Mouse (Mus musculus) intestine, embryonic 15.5 days (tissue): ENCODE data around the gene Galntl5. TPM values are rescaled to one million over a fixed set of nuclear protein-coding genes. Genes with fewer than 3 reads are reported as not detected.
"Not testable (repeated sequence)": the region's sequence is repeated elsewhere in the genome, so short reads cannot be mapped to it uniquely, and the experiment has no call there.

Experiments
- ATAC-seq: fragments of 200-750 bp; cut with Nextera tagmentation; 2 replicates; pipeline ENCODE4 v1.8.0; 2017; ENCODE audit warnings: moderate TSS enrichment, moderate library complexity
- H3K27ac ChIP-seq: fragments of 300-500 bp; sonication (generic); 2 replicates; pipeline ENCODE4 v1.5.1; 2015; ENCODE audit warnings: mild to moderate bottlenecking, inconsistent platforms
- H3K27me3 ChIP-seq: fragments of 300-500 bp; sonication (generic); replicated peaks from 2 replicates; pipeline ENCODE4 v1.6.1; 2015; ENCODE audit warnings: inconsistent platforms
- H3K36me3 ChIP-seq: fragments of 300-500 bp; sonication (generic); 2 replicates; pipeline ENCODE4 v1.6.1; 2015; ENCODE audit warnings: inconsistent platforms
- H3K4me1 ChIP-seq: fragments of 300-500 bp; sonication (generic); replicated peaks from 2 replicates; pipeline ENCODE4 v1.6.1; 2015; ENCODE audit warnings: inconsistent platforms
- H3K4me2 ChIP-seq: fragments of 300-500 bp; sonication (generic); replicated peaks from 2 replicates; pipeline ENCODE4 v1.6.1; 2015; ENCODE audit warnings: mild to moderate bottlenecking, inconsistent platforms
- H3K4me3 ChIP-seq: fragments of 300-500 bp; sonication (generic); replicated peaks from 2 replicates; pipeline ENCODE4 v1.5.1; 2015; ENCODE audit warnings: inconsistent platforms
- H3K9ac ChIP-seq: fragments of 300-500 bp; sonication (generic); 2 replicates; pipeline ENCODE4 v1.6.1; 2015; ENCODE audit warnings: inconsistent platforms
- H3K9me3 ChIP-seq: fragments of 300-500 bp; sonication (generic); 2 replicates; pipeline ENCODE4 v1.6.1; 2016; ENCODE audit warnings: inconsistent platforms
- WGBS: fragments of 180-500 bp; shearing (Covaris S2); methylation state at CpG from one replicate; pipeline ENCODE4 v1.1.7; 2015; 5-methylcytosine and 5-hydroxymethylcytosine counted together
- polyA plus RNA-seq: library from polyadenylated mRNA; unstranded; fragments of >200 nt; fragmentation: Nextera tagmentation; extraction: Ambion mirVana; gene quantifications from 2 replicates; pipeline ENCODE4 v1.2.1, GENCODE M21; 2015

The Galntl5 gene
- polyA plus RNA-seq, 1 experiment from 2014 or later, result not detected

DNA sequence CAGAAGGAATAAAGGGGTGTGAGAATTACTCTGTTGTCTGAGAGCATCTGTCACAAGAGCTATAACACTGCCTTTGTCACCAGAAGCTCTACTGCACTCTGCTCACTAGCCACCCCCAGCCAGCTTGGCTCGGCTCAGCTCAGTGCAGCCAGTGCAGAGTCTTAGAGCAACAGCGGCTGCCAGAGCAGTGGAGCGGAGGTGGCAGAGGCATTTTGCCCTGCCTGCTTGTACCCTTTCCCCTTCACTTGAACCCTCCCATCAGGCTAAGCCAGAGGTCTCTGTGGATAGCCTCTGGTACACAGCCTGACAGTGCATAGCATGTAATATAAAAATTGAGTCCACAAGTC, 15.5 kb upstream of the Galntl5 start:
- Histone ChIP-seq H3K9ac (no peak overlapping the region), H3K4me2 (no peak overlapping the region), H3K4me3 (no peak overlapping the region), H3K27me3 (no peaks in the 10 kb centered on the region), H3K4me1 (no peaks in the 10 kb centered on the region), H3K36me3 (no peaks in the 10 kb centered on the region), H3K9me3 (no peaks in the 10 kb centered on the region), H3K27ac (no peak overlapping the region)
- no peak for ATAC-seq
- WGBS, result 77% methylated on average over 3 of the region's 3 CpGs

DNA sequence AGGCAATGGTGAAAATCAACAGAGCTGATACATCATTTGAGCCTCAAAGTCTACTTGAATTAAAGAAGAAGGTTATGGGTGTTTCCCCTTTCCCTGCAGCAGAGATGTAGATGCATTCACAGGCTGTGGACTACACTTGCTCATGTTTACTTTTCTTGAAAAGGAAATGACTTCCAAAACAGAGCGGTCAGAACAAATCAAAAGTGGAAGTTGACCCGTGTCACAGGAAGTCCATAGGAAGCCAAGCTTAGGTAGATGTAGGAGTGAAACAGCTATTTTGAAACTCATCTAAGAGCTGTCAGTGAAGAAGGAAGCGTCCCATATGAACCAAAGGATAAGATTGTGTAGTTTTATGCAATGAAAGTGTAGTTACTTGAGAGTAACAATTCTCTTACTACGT, 14.6 kb upstream of the Galntl5 start:
- H3K4me1 ChIP-seq, result no peaks in the 10 kb centered on the region
- no peak overlapping the region for H3K9ac ChIP-seq
- H3K27me3 ChIP-seq, result no peaks in the 10 kb centered on the region
- no peak overlapping the region for H3K27ac ChIP-seq
- no peak for ATAC-seq
- 70% methylated on average over 4 of the region's 4 CpGs for WGBS
- no peak overlapping the region for H3K4me2 ChIP-seq
- H3K36me3 ChIP-seq, result no peaks in the 10 kb centered on the region
- H3K4me3 ChIP-seq, result no peak overlapping the region
- no peaks in the 10 kb centered on the region for H3K9me3 ChIP-seq

DNA sequence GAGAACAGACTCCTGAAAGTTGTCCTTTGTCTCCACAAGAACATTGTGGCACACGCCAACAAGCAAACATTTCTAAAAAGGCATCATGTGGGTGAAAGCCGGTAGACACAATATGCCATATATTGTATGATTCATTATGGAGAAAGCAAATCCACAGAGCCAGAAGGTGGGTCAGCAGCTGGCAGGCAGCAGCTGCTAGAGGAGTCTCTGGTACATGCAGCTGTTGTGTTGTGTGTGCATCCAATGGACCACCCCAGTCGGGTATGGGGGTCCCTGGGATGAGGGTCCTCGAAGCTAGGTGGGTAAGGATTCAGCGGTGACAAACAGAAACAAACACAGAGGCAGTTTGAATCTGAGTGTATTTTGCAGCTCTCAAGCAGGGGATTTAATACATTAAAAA, 3.3 kb upstream of the Galntl5 start:
- not testable (repeated sequence) for H3K9ac ChIP-seq, H3K27me3 ChIP-seq, H3K9me3 ChIP-seq, H3K4me3 ChIP-seq, H3K4me2 ChIP-seq, H3K27ac ChIP-seq, H3K36me3 ChIP-seq, H3K4me1 ChIP-seq, ATAC-seq
- WGBS, result 87% methylated on average over 5 of the region's 5 CpGs

DNA sequence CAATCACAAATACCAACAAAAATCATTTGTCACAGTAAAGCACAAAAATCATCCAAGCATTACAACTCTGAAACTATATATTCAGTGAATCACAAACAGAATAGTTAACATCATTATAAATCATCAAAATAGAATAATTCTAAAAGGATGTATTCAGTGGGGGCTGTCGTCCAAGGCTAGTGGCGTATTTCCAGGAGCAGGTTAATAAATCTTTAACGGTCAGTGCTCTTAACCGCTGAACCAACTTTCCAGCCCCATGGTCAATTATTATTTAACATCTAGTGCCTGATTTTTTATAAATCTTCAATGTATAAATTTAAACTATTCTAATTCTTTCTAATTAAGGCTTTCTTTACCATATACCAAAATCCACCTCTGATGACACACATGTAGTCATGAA, 2.7 kb upstream of the Galntl5 start:
- not testable (repeated sequence) for ATAC-seq
- 83% methylated on average over 4 of the region's 4 CpGs for WGBS

DNA sequence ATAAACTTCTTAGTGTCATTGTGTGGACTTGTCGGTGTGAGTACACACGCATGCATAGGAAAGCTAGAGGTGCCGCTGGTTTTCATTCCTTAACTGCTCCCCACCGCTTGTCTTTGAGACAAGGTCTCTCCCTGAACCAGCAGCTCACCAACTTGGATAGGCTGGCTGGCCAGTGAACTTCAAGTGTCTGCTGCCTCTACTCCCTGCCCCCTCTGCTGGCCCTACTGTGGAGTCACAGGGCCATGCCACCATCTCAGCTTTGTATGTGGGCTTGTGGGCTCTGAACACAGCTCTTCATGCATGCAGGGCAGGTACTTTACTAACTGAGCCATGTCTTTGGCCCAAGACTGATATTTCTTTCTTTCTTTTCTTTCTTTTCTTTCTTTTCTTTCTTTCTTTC, 2.0 kb upstream of the Galntl5 start:
- Histone ChIP-seq H3K27ac (no peak overlapping the region), H3K27me3 (no peaks in the 10 kb centered on the region), H3K36me3 (no peaks in the 10 kb centered on the region), H3K9ac (no peak overlapping the region), H3K4me1 (no peaks in the 10 kb centered on the region), H3K9me3 (no peaks in the 10 kb centered on the region), H3K4me3 (no peak overlapping the region), H3K4me2 (no peak overlapping the region)
- ATAC-seq, result no peak
- WGBS, result 88% methylated on average over 4 of the region's 4 CpGs

More for the DNA sequence above, 2.7 kb upstream of the Galntl5 start:
- H3K4me2 ChIP-seq, H3K36me3 ChIP-seq, H3K9me3 ChIP-seq, H3K9ac ChIP-seq, H3K27ac ChIP-seq, H3K4me1 ChIP-seq, H3K27me3 ChIP-seq, H3K4me3 ChIP-seq: not testable (repeated sequence)

DNA sequence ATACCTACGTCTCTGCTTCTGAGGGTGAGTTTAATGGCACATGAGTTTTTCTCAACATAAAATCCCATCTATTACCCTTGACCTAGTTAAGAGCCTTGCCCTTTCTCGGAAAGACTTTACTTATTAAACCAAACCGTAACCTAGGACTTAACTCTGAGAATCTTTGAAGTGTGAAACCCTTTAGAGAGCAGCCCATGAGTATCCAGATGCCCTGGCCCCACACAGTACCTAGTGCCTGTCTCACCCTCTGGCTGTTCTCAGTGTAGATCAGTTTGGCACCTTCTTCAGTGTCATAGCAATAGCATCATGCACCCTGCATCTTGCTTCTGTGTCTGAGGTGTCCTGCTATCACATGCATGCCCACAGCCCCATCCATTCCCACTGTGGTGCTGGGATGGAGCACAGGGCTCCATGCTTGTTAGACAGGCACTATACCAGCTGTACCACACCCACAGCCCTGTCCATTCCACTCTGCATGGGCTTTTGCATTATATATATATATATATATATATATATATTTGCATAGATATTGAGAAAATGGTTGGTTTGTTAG, 1.2 kb upstream of the Galntl5 start:
- H3K4me1 ChIP-seq, result no peaks in the 10 kb centered on the region
- H3K9ac ChIP-seq, result no peak overlapping the region
- no peak for ATAC-seq
- H3K27ac ChIP-seq, result no peak overlapping the region
- no peaks in the 10 kb centered on the region for H3K27me3 ChIP-seq
- no peaks in the 10 kb centered on the region for H3K36me3 ChIP-seq
- H3K4me3 ChIP-seq, result no peak overlapping the region
- H3K4me2 ChIP-seq, result no peak overlapping the region
- no peaks in the 10 kb centered on the region for H3K9me3 ChIP-seq
- 87% methylated on average over 3 of the region's 3 CpGs for WGBS

DNA sequence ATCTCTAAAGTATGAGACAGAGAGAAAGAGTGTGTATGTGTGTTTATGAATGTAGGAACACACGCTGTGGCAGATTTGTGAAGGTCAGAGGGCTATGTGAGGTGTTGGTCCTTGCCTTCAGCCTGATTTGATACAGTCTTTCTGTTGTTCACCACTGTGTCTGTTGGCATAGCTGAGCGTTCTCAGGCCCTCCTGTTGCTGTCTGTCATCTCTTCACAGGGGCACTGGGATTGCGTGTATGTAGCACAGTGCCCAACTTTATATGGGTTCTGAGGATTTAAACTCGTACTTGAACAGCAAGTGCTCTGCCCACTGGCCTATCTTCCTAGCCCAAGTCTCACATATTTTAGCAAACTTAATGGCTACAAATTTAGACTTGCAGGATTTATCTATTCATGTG, 2.3 kb downstream of the Galntl5 start:
- 87% methylated on average over 4 of the region's 4 CpGs for WGBS
- no peaks in the 10 kb centered on the region for H3K4me1 ChIP-seq
- no peak overlapping the region for H3K4me2 ChIP-seq
- no peaks in the 10 kb centered on the region for H3K9me3 ChIP-seq
- no peak overlapping the region for H3K9ac ChIP-seq
- H3K4me3 ChIP-seq, result no peak overlapping the region
- H3K36me3 ChIP-seq, result no peaks in the 10 kb centered on the region
- ATAC-seq, result no peak
- no peaks in the 10 kb centered on the region for H3K27me3 ChIP-seq
- no peak overlapping the region for H3K27ac ChIP-seq

DNA sequence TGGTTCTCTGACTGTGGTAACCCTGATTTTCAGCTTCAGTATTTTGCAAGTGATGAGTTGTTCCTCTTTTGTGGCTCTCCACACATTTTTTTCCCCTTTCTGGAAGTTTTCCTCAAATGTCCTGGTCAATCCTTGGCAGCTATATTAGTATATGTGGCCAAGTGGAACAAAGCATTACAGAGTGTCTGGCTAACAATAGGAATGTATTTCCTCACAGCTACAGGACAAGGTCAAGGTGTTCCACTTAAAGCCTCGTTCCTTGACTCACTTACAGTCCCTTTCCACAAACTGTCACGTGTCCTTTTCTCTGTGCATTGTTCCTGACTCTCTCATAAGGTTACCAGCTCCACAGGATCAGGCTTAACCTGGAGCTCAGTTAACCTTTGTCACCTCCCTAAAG, 3.3 kb downstream of the Galntl5 start:
- ATAC-seq, result no peak
- WGBS, result 42% methylated on average over 2 of the region's 2 CpGs
- Histone ChIP-seq H3K9me3 (no peaks in the 10 kb centered on the region), H3K9ac (no peak overlapping the region), H3K27ac (no peak overlapping the region), H3K27me3 (no peaks in the 10 kb centered on the region), H3K4me2 (no peak overlapping the region), H3K36me3 (no peaks in the 10 kb centered on the region), H3K4me1 (no peaks in the 10 kb centered on the region), H3K4me3 (no peak overlapping the region)

DNA sequence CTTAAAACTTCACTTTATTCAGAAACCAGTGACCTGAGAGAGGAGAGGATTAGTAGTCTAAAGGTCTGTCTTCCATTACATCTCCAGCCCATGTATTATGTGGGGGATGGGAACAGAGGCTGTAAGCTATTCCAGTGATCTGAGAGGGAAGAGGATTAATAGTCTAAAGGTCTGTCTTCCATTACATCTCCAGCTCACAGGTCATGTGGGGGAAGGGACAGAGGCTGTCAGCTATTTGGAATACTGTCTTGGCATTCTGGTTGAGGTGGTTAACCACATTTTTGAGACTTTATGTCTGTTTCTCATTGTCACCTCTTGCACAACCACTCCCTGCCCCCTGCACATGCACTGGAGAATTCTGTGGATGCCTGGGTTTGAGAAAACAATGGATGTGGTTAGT, 6.5 kb downstream of the Galntl5 start:
- no peak overlapping the region for H3K27ac ChIP-seq
- no peak for ATAC-seq

DNA sequence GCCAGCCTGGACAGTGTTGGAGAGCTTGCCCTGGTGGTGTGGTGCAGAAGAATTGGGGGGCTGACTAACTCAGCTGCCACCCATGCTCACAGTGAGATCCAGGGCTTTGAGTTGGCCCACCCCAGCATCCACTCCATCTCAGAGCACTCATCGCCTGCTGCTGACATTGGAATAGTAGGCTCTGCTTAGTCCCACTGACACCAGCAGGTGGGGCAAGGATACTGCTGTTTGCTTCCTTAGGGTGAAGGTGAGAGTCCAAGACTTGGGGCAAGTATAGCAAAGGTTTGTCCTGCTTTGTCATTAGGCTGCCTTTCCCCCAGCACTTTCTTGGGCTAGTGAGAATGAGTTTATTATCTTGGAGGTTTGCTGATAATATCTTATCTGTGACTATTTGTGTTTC, 7.5 kb downstream of the Galntl5 start:
- peak; percentile 63; the same call in 1 of the 2 replicates for ATAC-seq
- WGBS, result 40% methylated on average over 1 of the region's 1 CpGs

More for the DNA sequence above, 6.5 kb downstream of the Galntl5 start:
- Histone ChIP-seq H3K9ac (no peak overlapping the region), H3K4me2 (no peak overlapping the region), H3K36me3 (no peaks in the 10 kb centered on the region), H3K4me3 (no peak overlapping the region), H3K4me1 (no peaks in the 10 kb centered on the region), H3K27me3 (no peaks in the 10 kb centered on the region), H3K9me3 (no peaks in the 10 kb centered on the region)

DNA sequence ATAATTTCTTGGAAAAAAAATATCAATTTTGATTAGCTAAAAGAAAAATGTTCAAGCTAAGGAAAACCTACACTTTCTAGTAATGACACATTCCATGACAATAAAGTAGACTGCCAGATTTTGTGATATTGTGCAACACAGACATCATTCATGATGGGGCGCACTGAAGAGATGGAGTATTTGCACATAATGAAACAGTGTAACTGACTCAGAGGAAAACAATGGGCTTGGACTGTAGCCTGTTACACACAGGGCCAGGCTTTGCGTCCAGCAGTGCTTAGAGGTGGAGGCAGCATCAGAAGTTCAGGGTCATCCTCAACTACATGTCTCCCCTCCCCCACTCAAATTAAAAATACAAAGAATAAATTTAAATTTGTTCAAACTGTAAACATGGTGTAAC, 9.3 kb downstream of the Galntl5 start:
- Histone ChIP-seq H3K9me3 (no peaks in the 10 kb centered on the region), H3K9ac (no peak overlapping the region), H3K36me3 (no peaks in the 10 kb centered on the region), H3K27me3 (no peaks in the 10 kb centered on the region), H3K4me2 (no peak overlapping the region), H3K4me3 (no peak overlapping the region), H3K27ac (no peak overlapping the region), H3K4me1 (no peaks in the 10 kb centered on the region)
- no peak for ATAC-seq
- 84% methylated on average over 2 of the region's 2 CpGs for WGBS

More for the DNA sequence above, 7.5 kb downstream of the Galntl5 start:
- H3K27me3 ChIP-seq, result no peaks in the 10 kb centered on the region
- no peak overlapping the region for H3K27ac ChIP-seq
- H3K9ac ChIP-seq, result no peak overlapping the region
- H3K9me3 ChIP-seq, result no peaks in the 10 kb centered on the region
- H3K4me1 ChIP-seq, result no peaks in the 10 kb centered on the region
- no peaks in the 10 kb centered on the region for H3K36me3 ChIP-seq
- no peak overlapping the region for H3K4me2 ChIP-seq
- no peak overlapping the region for H3K4me3 ChIP-seq

DNA sequence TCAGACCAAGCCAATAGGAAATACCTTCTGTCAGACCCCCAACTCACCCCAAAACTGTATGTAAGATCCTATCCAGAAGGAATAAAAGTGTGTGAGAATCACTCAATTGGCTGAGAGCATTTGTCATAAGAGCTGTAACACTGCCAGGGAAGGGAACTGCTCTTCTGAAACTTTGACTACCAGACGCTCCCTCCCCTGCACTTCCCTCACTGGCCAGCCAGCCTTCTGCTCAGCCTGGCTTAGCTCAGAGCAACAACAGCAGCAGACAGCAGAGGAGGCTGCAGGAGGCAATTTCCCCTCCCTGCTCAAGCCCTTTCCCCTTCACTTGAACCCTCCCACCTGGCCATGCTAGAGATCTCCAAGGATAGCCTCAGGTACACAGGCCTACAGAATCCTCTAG, 30.6 kb downstream of the Galntl5 start:
- Histone ChIP-seq H3K9me3 (no peaks in the 10 kb centered on the region), H3K9ac (no peak overlapping the region), H3K27ac (no peak overlapping the region), H3K4me3 (no peak overlapping the region), H3K4me1 (no peaks in the 10 kb centered on the region), H3K36me3 (no peaks in the 10 kb centered on the region), H3K4me2 (no peak overlapping the region), H3K27me3 (no peaks in the 10 kb centered on the region)
- ATAC-seq, result no peak
- 53% methylated on average over 1 of the region's 1 CpGs for WGBS

DNA sequence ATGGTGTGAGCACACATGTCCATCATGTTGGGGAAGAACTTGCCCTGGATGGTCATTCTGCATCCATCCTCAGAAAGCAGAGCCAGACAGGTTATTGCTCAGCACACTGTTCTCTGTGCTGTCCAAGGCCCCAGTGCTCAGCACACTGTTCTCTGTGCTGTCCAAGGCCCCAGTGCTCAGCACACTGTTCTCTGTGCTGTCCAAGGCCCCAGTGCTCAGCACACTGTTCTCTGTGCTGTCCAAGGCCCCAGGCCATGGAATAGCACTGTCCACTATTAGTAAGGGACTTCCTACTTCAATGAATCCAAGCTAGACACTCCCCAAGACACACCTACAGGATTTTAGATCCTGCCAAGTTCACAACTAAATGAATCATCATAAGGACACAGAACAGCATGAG, 32.0 kb downstream of the Galntl5 start:
- not testable (repeated sequence) for H3K27ac ChIP-seq, H3K36me3 ChIP-seq, H3K27me3 ChIP-seq, H3K9me3 ChIP-seq, H3K9ac ChIP-seq, H3K4me1 ChIP-seq, H3K4me2 ChIP-seq, ATAC-seq, H3K4me3 ChIP-seq

DNA sequence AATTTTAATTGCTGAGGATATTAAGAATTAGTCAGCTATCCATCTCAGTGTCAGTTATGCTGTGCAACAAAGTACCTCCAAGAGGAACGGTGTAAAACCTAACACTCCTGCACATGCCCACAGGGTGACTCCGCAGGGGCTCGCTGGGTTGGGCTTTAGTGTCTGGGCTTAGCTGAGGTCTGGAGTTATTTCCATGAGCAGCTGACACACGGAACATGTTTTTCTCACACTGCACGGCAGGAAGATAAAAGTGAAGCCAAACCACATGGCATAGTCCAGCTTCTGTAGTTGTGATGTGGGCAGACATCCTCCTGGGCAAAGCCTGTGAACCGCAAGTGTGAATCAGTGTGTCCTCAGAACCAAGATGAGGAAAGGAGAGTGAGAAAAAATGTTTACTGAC, 33.7 kb downstream of the Galntl5 start:
- no peaks in the 10 kb centered on the region for H3K27me3 ChIP-seq
- H3K9me3 ChIP-seq, result no peaks in the 10 kb centered on the region
- no peak overlapping the region for H3K4me3 ChIP-seq
- ATAC-seq, result no peak
- no peaks in the 10 kb centered on the region for H3K36me3 ChIP-seq
- 79% methylated on average over 6 of the region's 6 CpGs for WGBS
- H3K4me1 ChIP-seq, result no peaks in the 10 kb centered on the region
- H3K4me2 ChIP-seq, result no peak overlapping the region
- H3K9ac ChIP-seq, result no peak overlapping the region
- no peak overlapping the region for H3K27ac ChIP-seq
